Mouse (Mus musculus) gastrocnemius, postnatal 4 days (tissue): ENCODE data around the gene Oas2. TPM values are rescaled to one million over a fixed set of nuclear protein-coding genes. Genes with fewer than 3 reads are reported as not detected.

Source experiments
- DNase-seq, 2 experiments: peaks; one replicate each; pipeline ENCODE4 v3.0.0; 2021 to 2022; ENCODE audit warnings: low spot score in 2 of 2, mixed read lengths in 2 of 2
- total RNA-seq, 2 experiments: library from RNA; stranded (reverse); gene quantifications; 2 replicates each; pipeline ENCODE4 v1.2.3; 2021

Gene Oas2
- total RNA-seq, 2 experiments from 2014 or later, result 0.23 to 0.25 TPM

DNA sequence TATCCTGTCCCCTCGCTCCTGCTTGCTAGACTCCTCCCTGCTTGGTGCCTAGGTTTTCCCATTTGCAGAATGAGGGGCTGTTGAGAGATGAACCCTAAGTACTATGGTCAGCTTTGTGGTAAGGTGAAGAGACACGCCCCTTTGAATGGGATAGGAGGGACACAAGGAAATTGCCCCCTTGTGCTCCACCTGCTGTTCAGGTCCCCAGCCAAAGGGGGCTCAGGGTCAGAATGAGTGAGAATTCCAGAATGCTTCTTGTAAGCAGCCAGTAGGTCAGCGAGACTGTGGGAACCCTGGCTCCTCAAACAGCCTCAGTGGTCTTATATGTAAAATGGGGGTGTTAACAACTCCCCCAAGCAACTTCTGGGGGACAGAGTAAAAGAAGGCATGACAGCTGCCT is 51.5 kb downstream of the Oas2 start:
- no peak for DNase-seq

GRCm38 (mm10) chr5:120696865-120697264 is 52.8 kb downstream of the Oas2 start:
- DNase-seq, result no peak

DNA sequence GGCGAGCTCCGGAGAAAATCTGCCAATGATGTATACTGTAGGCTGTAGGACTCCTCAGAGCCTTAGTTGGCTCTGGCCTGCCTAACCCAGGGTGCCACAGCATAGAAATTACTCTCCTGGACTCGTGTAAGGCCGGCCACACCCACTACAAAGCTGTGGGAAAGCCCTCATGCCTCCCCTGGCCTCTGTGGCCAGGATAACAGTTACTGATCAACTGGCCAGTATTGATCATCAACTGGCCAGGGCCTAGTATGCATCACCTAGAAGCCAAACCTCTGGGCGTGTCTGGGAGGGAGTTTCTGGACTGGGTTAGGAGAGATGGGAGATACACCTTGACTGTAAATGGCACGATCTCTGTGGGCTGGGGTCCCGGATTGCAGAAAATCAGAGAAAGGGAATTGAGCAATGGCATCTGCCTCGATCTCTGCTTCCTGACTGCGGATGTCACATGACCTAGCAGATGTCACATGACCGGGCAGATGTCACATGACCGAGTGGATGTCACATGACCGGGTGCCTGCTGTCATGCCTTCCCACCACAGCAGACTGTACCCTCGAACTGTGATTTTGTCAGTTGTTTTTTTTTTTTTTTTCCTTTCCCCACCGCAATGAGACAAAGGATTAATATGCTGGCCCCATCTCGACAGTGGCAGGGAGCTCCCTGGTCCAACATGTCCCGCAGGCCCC is 53.5 kb downstream of the Oas2 start:
- no peak for DNase-seq

- no peak for DNase-seq
Observed at GRCm38 (mm10) chr5:120694695-120695074, 55.0 kb downstream of the Oas2 start.

DNA sequence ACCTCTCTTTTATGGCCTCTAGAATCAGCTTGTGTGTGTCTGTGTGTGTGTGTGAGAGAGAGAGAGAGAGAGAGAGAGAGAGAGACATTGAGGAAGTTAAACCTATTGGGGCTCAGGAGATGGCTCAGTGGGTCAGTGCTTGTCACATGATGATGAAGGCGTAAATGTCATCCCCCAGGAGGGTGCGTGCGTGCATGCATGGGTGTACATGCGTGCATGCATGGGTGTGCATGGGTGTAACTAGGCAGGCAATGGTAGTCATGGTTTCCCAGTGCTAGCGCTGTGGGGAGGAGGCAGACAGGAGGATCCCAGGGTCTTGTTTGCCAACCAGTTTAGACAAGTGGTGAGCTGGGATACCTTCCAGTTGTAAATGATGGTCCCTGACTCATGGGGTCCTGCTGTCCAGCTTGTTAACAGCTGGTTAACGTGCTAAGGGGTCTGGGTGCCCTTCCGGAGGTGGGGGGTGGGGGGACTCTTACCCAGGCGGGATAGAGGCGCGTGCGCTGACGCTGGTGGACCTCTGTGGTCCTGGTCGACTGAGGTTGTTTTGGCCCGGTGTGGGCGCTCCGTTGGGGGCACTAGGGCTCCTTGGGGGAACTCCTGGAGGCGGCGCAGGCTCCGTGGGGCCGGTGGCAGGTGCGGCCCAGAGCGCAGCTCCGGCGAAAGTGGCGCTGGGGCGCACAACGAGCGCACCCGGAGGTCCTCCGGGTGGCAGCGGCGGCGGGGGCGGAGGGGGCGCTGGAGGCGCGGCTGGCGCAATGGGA is 55.5 kb downstream of the Oas2 start:
- DNase-seq, result no peak

DNA sequence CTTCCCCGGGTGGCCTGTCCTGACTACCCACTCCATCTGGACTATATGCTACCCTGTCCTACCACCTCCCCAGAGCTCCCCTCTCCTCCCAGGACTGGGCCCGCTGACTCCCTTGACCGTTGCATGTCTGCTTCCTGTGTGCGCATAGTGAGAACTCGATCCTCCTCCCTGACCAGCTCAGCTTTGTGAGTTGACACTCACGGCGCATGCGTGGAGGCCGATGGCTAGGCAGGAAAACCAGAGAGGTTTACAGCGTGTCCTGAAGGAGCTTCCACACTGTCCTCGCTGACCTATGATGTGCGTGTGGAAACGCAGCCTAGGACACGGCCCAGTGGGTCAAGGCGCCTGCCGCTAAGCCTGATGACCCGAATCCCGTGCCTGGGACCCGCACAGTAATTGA is 57.6 kb downstream of the Oas2 start:
- DNase-seq, result no peak

- no peak for DNase-seq
Observed at GRCm38 (mm10) chr5:120690417-120690816, 59.2 kb downstream of the Oas2 start.

- no peak for DNase-seq
Observed at GRCm38 (mm10) chr5:120688434-120688833, 61.2 kb downstream of the Oas2 start.

- DNase-seq, result no peak
Observed at GRCm38 (mm10) chr5:120687897-120688296, 61.8 kb downstream of the Oas2 start.

DNA sequence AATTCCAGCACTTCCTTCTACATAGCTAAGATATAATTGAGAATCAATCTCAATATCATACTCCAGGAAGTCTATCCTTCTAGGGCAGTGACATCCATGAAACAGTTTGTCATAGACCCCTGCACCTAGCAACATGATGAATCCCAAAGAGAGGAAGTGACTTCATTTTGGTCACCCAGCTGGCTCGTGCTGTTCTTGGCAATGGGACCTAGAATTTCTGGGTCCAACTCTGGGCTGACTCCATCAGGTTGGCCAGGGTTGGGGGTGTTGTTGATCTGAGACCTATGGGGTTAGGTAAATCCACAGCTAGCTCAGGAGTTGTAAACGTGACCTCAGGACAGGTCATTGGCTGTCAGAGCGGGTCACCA is 62.2 kb downstream of the Oas2 start:
- DNase-seq, result no peak

- no peak for DNase-seq
Observed at GRCm38 (mm10) chr5:120686749-120687483, 62.7 kb downstream of the Oas2 start.

DNA sequence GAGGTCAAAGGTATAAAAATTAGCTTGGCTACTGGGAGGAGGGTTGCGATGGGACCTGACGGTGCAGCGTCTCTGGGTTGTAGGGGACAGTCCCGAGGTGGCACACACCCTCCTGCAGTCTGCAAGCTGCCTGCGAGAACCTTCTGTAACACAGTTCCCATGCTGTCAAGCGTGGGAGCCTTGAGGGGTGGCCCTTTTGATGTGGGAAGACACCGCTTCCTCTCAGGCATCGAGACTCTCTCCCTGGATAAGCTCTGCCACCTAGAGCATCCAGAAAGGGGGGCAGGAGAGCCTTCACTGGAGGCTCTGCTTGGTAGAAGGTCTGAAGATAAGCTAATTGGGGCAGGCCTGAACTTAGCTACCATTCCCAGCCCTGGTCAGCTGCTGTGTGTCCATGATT is 64.0 kb downstream of the Oas2 start:
- no peak for DNase-seq

DNA sequence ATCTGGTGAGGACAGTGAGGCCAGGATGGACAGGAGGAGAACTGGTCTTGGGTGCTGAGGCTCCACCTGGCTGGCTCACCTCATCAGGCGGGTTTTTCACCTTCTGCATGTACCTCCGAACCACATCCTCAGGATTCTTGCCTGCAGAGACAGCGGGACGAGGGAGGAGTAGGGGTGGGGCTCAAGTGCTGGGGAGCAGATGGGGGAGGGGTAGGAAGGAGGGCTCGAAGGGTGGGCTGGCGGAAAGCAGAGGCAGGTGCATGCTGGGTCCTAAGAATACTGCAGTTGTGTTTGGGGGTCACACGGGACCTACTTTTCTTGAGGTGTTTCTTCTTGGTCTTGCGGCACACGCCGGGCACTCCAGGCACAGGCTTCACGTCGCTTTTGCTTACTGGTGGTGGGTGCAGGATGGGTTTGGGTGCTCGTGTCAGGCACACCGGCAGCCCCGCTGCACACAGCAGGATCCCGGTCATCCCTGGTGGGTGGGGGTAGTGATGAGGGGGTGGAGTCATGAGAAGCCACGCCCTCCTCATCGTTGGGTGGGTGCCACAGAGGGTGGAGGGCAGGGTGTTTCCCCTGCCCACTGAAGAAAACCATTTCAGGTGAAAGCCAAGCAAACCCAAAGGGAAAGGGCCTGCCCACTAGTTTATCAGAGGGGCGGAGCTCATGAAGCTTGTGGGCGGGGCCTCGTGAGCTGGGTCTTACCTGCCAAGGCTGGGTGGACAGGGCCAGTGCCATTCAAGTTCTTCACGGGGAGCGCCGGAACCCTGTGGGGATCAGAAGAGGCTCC is 66.5 kb downstream of the Oas2 start:
- no peak for DNase-seq

DNA sequence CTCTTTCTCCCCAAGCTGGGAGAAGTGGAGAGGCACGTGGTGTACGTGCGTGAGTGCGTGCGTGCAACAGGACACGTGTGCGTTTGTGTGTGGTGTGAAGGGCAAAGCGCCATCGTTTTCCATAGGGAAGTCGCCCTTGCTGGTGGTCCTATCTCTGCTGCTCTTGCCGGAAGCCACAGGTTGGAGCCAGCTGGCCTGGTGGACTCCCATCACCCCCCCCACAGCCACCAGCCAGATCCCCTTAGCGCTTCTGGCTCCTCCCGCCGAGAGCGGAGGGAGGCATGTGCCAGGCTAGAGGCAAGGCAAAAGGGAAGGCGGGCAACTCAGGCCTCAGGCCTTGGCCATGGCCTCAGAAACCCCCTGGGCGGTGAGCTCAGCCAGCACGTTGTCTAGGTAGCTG is 68.7 kb downstream of the Oas2 start:
- no peak for DNase-seq

Other genes starting within 250 kb of the Oas2 start
- gene Plbd2, start 246.2 kb downstream of the Oas2 start, total RNA-seq, result 10 to 100 TPM; 43.7 to 49.7 TPM
- gene Slc8b1, start 238.7 kb downstream of the Oas2 start, total RNA-seq, result 10 to 100 TPM; 22.7 to 30.9 TPM
- 10 to 100 TPM; 77.7 to 81.3 TPM for gene Tpcn1, start 161.2 kb downstream of the Oas2 start, total RNA-seq
- gene Iqcd, start 160.8 kb downstream of the Oas2 start, total RNA-seq, result under 1 TPM; 0.16 to 0.37 TPM
- 1 to 10 TPM; 6.1 to 7.2 TPM for gene Rita1, start 137.3 kb downstream of the Oas2 start, total RNA-seq
- gene Ddx54, start 137.1 kb downstream of the Oas2 start, total RNA-seq, result 10 to 100 TPM; 28.5 to 29.5 TPM
- gene Cfap73, start 115.6 kb downstream of the Oas2 start, total RNA-seq, result not detected
- gene Rasal1, start 101.0 kb downstream of the Oas2 start, total RNA-seq, result not detected
- gene Dtx1, start 37.9 kb downstream of the Oas2 start, total RNA-seq, result 1 to 10 TPM in 1 of 2 experiments, under 1 TPM in 1; 0.98 to 1.9 TPM
- gene Oas3, start 27.8 kb upstream of the Oas2 start, total RNA-seq, result not detected
- gene Oas1e, start 45.7 kb upstream of the Oas2 start, total RNA-seq, result not detected
- gene Oas1c, start 62.7 kb upstream of the Oas2 start, total RNA-seq, result under 1 TPM; 0.23 to 0.42 TPM
- gene Oas1f, start 97.5 kb upstream of the Oas2 start, total RNA-seq, result not detected
- gene Oas1h, start 111.6 kb upstream of the Oas2 start, total RNA-seq, result not detected
- gene Oas1g, start 137.8 kb upstream of the Oas2 start, total RNA-seq, result not detected
- under 1 TPM; 0.22 to 0.36 TPM for gene Oas1a, start 157.7 kb upstream of the Oas2 start, total RNA-seq
- not detected for gene Oas1d, start 164.7 kb upstream of the Oas2 start, total RNA-seq